Mouse (Mus musculus) left cerebral cortex, postnatal 25 days (tissue): ENCODE data around the gene Rab6b. TPM values are rescaled to one million over a fixed set of nuclear protein-coding genes. Genes with fewer than 3 reads are reported as not detected.
"Not testable (repeated sequence)": the region's sequence is repeated elsewhere in the genome, so short reads cannot be mapped to it uniquely, and the experiment has no call there.

Experiments
- DNase-seq, 2 experiments: peaks; one replicate each; pipeline ENCODE4 v3.0.0; 2022; ENCODE audit warnings: low spot score in 2 of 2, mixed read lengths in 1 of 2
- intact Hi-C: fragments of 180-260 bp; cut with DNase I; formaldehyde crosslinking; loops from one replicate; pipeline ENCODE4 v1.15.1; 2025
- total RNA-seq, 2 experiments: library from RNA; stranded (reverse); gene quantifications; 2 replicates each; pipeline ENCODE4 v1.2.3; 2021

Rab6b gene
- total RNA-seq, 2 experiments from 2014 or later, result 629 to 631 TPM

- intact Hi-C loops, result no loop called here
- DNase-seq, result no peak
Measured at GRCm38 (mm10) chr9:103124746-103125145, 13.2 kb downstream of the Rab6b start.

DNA sequence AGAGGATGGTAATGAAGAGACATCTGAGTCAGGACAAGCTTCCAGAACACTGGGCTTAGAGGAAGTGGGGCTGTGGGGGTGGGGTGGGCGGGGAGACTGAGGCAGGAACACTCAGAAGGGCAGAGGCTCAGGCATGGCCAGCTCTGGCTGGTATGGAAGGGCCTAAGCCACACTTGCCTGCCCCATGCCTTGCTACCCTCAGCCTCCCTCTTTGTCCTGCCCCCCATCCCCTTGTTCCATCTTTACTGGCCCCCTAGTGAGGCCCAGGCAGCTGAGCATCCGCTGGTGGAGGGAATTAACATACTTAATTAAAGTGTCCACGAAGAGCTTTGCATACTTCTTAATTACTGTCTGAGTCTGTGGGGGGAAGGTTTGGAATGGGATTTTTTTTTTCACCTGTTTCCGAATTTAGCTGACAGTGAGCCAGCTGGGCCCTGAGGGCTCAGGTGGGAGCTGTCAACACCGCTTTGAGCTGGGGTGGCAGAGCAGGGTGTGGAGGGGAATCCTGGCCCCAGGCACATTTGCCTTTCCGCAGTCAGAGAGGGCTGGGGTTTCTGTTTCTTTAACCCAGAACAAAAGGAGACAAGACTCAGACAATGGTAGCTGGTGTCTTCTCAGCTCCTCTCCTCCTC lies 22.0 kb downstream of the Rab6b start:
- no peak for DNase-seq
- intact Hi-C loops, result loop anchor here (1.0 kb wide), 1 partner anchor 22 kb away; the partner anchor contains the start of gene Rab6b

GRCm38 (mm10) chr9:103134450-103135030 lies 23.0 kb downstream of the Rab6b start:
- intact Hi-C loops, result loop anchor here (1.0 kb wide), 1 partner anchor 23 kb away; the partner anchor contains the start of gene Rab6b
- peak in 1 of 2 experiments; percentile 93 for DNase-seq

DNA sequence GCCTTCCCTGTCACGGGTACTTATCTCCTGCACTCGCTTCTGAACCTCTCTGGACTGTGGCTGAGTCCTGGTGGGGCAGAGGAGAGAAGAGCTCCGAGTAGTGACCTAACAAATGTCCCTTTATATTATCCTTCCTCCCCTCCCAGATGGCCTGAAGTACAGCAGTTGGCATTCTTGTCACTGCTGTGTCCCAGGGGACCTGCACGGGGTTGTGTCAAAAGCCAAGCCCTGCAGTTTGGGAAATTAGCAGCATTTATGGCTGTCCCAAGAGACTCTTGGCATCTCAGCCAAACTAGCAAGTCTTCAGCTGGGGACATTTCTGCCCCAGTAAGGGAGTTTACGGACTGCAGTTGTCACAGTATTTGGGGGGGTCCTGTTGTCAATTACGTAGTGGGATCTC lies 27.9 kb downstream of the Rab6b start:
- DNase-seq, result no peak
- intact Hi-C loops, result no loop called here

GRCm38 (mm10) chr9:103140384-103140783 lies 28.8 kb downstream of the Rab6b start:
- DNase-seq, result no peak
- intact Hi-C loops, result no loop called here

- intact Hi-C loops, result no loop called here
- no peak for DNase-seq
Measured at GRCm38 (mm10) chr9:103141266-103141665, 29.7 kb downstream of the Rab6b start.

DNA sequence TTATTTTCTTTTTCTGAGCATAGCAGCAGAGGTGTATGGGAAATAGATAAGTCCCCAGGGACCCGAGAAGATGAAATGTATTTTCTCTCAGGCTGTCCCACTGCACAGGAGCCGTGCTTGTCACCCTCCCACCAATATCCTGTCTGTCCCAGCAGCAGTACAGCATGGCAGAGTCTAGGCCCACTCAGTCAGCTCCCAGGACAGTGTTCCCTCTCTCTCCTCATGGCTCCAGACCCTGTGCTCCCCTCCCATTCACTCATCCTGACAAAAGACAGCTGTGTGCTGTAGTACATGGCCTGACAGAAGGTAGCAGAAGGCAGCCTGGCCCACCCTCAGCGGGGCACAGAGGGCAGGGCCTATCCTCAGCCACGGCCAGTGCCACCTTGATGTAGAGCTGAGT lies 32.3 kb downstream of the Rab6b start:
- no peak for DNase-seq
- intact Hi-C loops, result no loop called here

- intact Hi-C loops, result no loop called here
- DNase-seq, result no peak
Measured at GRCm38 (mm10) chr9:103145351-103145750, 33.8 kb downstream of the Rab6b start.

GRCm38 (mm10) chr9:103146257-103146656 lies 34.7 kb downstream of the Rab6b start:
- DNase-seq, result no peak
- intact Hi-C loops, result loop anchor here (2.0 kb wide), 1 partner anchor 33 kb away; no protein-coding TSS in a partner anchor

GRCm38 (mm10) chr9:103146703-103147102 lies 35.1 kb downstream of the Rab6b start:
- intact Hi-C loops, result loop anchor here (2.0 kb wide), 1 partner anchor 34 kb away; no protein-coding TSS in a partner anchor
- peak in 1 of 2 experiments; percentile 78 for DNase-seq

DNA sequence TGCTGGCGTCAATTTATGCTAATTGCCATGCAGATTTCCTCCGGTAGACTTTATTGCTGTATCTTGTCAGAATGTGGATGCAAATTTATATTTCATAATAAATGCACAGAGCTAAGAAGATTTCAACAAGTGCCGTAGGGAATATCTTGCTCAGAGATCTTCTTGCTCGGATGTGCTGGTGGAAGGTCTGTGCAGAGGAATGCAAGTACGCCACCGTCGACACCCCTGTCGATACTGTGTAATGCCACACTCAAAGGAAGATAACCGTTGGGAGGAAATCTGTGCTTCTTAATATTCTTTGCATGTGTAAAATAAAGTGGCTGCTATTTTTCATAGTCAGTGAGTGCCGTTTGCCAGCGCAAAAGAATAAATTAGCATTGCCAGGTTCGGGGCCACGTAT lies 35.5 kb downstream of the Rab6b start:
- no peak for DNase-seq
- intact Hi-C loops, result loop anchor here (2.0 kb wide), 1 partner anchor 34 kb away; no protein-coding TSS in a partner anchor

- peak in 1 of 2 experiments; percentile 61 for DNase-seq
- intact Hi-C loops, result no loop called here
Measured at GRCm38 (mm10) chr9:103149074-103149799, 37.6 kb downstream of the Rab6b start.

DNA sequence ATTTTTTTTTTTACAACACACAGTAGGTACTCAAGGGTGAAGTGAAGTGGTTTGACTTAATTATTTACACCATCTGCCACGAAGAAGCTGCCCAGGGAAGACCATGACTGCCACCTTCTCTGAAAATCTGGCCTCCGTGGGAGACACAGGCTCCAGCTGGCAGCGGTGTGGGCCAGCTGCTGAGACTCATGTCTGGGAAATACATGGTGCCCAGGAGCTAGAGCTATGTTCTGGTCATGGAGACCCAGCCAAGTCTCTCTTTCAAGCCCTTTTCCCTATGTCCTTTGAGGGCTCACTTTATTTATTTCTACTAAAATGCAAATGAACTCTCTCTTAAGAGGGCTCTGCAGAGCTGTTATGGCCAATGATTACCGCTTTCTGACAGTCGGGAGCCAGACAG lies 41.7 kb downstream of the Rab6b start:
- intact Hi-C loops, result no loop called here
- no peak for DNase-seq

GRCm38 (mm10) chr9:103154568-103154967 lies 43.0 kb downstream of the Rab6b start:
- no peak for DNase-seq
- intact Hi-C loops, result no loop called here

- DNase-seq, intact Hi-C loops: not testable (repeated sequence)
Measured at GRCm38 (mm10) chr9:103155158-103155557, 43.6 kb downstream of the Rab6b start.

DNA sequence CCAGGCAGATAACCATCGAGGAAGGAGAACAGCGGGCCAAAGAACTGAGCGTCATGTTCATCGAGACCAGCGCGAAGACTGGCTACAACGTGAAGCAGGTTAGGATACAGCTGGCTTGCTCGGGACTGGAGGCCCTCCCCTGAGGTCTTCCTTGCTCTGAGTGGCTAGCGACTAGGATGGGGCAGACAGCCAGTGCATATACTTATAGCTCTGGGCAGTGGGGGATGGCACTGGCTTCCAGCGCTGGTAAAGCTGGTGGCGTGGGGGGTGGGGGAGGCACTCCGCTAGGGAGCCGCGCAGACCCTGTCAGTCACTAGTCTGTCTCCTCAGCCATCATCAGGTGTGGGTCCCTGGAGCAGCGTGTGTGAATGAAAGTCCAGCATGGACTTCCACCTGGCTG lies 52.2 kb downstream of the Rab6b start:
- intact Hi-C loops, result no loop called here
- DNase-seq, result no peak

GRCm38 (mm10) chr9:103168046-103168445 lies 56.5 kb downstream of the Rab6b start:
- intact Hi-C loops, result no loop called here
- no peak for DNase-seq

- DNase-seq, result peak in 1 of 2 experiments; percentile 79
- intact Hi-C loops, result no loop called here
Measured at GRCm38 (mm10) chr9:103168771-103169170, 57.2 kb downstream of the Rab6b start.

- intact Hi-C loops, result no loop called here
- DNase-seq, result no peak
Measured at GRCm38 (mm10) chr9:103174771-103175519, 63.4 kb downstream of the Rab6b start.

DNA sequence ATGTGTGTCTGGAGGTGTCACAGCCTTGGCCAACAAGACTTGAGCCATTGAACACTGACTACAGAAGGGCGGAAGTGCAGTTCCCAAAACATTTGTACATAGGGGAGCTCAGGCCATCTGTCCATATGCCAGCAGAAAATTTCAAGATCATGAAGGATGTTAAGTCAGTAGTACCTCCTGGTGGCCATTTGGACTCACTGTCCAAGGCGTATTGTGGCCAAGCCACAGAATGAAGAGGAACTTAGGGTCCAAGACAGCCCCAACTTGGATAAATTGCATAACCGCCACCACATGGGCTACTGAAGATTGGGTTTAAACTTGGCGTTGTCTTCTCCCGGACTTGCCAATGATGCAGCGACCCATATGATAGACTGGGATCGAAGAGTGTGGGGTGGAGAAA lies 64.1 kb downstream of the Rab6b start:
- no peak for DNase-seq

More for the DNA sequence above, 64.1 kb downstream of the Rab6b start:
- intact Hi-C loops, result no loop called here
